Mouse (Mus musculus) forebrain, embryonic 11.5 days (tissue): Measurements from ENCODE around the gene Rasgrp1. TPM values are rescaled to one million over a fixed set of nuclear protein-coding genes. Genes with fewer than 3 reads are reported as not detected.
A peak's percentile ranks its signal among the peaks of the same experiment; 100 is the strongest.

ENCODE experiments used
- ATAC-seq: fragments of 200-750 bp; cut with Nextera tagmentation; replicated peaks from 2 replicates; pipeline ENCODE4 v1.8.0; 2017; ENCODE audit warnings: moderate TSS enrichment; ENCODE audit not compliant: low FRiP score
- DNase-seq: peaks from one replicate; pipeline ENCODE4 v3.0.0-alpha.2; 2017; ENCODE audit warnings: low spot score
- H3K27ac ChIP-seq: fragments of 300-500 bp; sonication (generic); 2 replicates; pipeline ENCODE4 v1.5.1; 2014; ENCODE audit warnings: low read depth, low read length
- H3K27me3 ChIP-seq: fragments of 300-500 bp; sonication (generic); 2 replicates; pipeline ENCODE4 v1.6.1; 2014; ENCODE audit warnings: mild to moderate bottlenecking, low read length, mixed read lengths; ENCODE audit not compliant: control insufficient read depth, insufficient read depth
- H3K36me3 ChIP-seq: fragments of 300-500 bp; sonication (generic); 2 replicates; pipeline ENCODE4 v1.6.1; 2014; ENCODE audit warnings: mild to moderate bottlenecking, low read length, moderate library complexity, mixed read lengths; ENCODE audit not compliant: control insufficient read depth, insufficient read depth
- H3K4me1 ChIP-seq: fragments of 300-500 bp; sonication (generic); replicated peaks from 2 replicates; pipeline ENCODE4 v1.6.1; 2014; ENCODE audit warnings: low read length, mixed read lengths; ENCODE audit not compliant: control insufficient read depth, insufficient read depth
- H3K4me2 ChIP-seq: fragments of 300-500 bp; sonication (generic); 2 replicates; pipeline ENCODE4 v1.6.1; 2014; ENCODE audit warnings: low read depth, mild to moderate bottlenecking, low read length, moderate library complexity, mixed read lengths; ENCODE audit not compliant: severe bottlenecking
- H3K4me3 ChIP-seq: fragments of 300-500 bp; sonication (generic); 2 replicates; pipeline ENCODE4 v1.5.1; 2014; ENCODE audit warnings: low read depth, low read length
- H3K9ac ChIP-seq: fragments of 300-500 bp; sonication (generic); 2 replicates; pipeline ENCODE4 v1.6.1; 2014; ENCODE audit warnings: low read length
- H3K9me3 ChIP-seq: fragments of 300-500 bp; sonication (generic); 2 replicates; pipeline ENCODE4 v1.6.1; 2016; ENCODE audit warnings: low read length, mixed read lengths; ENCODE audit not compliant: control insufficient read depth
- WGBS: fragments of 180-500 bp; shearing (Covaris S2); extraction: QIAGEN DNeasy Blood & Tissue Kit; methylation state at CpG from one replicate; pipeline ENCODE4 v1.1.7; 2014; 5-methylcytosine and 5-hydroxymethylcytosine counted together
- polyA plus RNA-seq: library from polyadenylated mRNA; unstranded; fragments of >200 nt; fragmentation: Nextera tagmentation; extraction: Ambion mirVana; gene quantifications from 2 replicates; pipeline ENCODE4 v1.2.1, GENCODE M21; 2014

Gene Rasgrp1
- polyA plus RNA-seq, 1 experiment from 2014 or later = 11.7 TPM

GRCm38 (mm10) chr2:117371706-117372105, 28.9 kb upstream of the Rasgrp1 start:
- H3K27ac ChIP-seq = no peak overlapping the region
- no peaks in the 10 kb centered on the region for H3K4me1 ChIP-seq
- WGBS = 98% methylated on average over 1 of the region's 1 CpGs
- H3K4me2 ChIP-seq = no peak overlapping the region
- ATAC-seq (no peak), DNase-seq (no peak)
- H3K36me3 ChIP-seq = no peaks in the 10 kb centered on the region
- no peak overlapping the region for H3K9ac ChIP-seq
- no peaks in the 10 kb centered on the region for H3K27me3 ChIP-seq
- no peak overlapping the region for H3K4me3 ChIP-seq
- H3K9me3 ChIP-seq = no peaks in the 10 kb centered on the region

GRCm38 (mm10) chr2:117366478-117366877, 23.7 kb upstream of the Rasgrp1 start:
- no peaks in the 10 kb centered on the region for H3K9me3 ChIP-seq
- no peaks in the 10 kb centered on the region for H3K4me1 ChIP-seq
- H3K4me3 ChIP-seq = no peak overlapping the region
- no peak overlapping the region for H3K9ac ChIP-seq
- WGBS = 86% methylated on average over 3 of the region's 3 CpGs
- H3K27me3 ChIP-seq = no peaks in the 10 kb centered on the region
- H3K27ac ChIP-seq = no peak overlapping the region
- DNase-seq = no peak
- no peak overlapping the region for H3K4me2 ChIP-seq
- no peak for ATAC-seq
- H3K36me3 ChIP-seq = no peaks in the 10 kb centered on the region

GRCm38 (mm10) chr2:117364056-117364455, 21.3 kb upstream of the Rasgrp1 start:
- ATAC-seq = no peak
- 82% methylated on average over 2 of the region's 2 CpGs for WGBS

GRCm38 (mm10) chr2:117357939-117358338, 15.1 kb upstream of the Rasgrp1 start:
- DNase-seq (no peak), ATAC-seq (no peak)
- no peak overlapping the region for H3K27ac ChIP-seq
- no peak overlapping the region for H3K9ac ChIP-seq
- H3K36me3 ChIP-seq = no peaks in the 10 kb centered on the region
- H3K4me2 ChIP-seq = no peak overlapping the region
- H3K4me3 ChIP-seq = no peak overlapping the region
- H3K27me3 ChIP-seq = no peaks in the 10 kb centered on the region
- H3K9me3 ChIP-seq = no peaks in the 10 kb centered on the region
- no peaks in the 10 kb centered on the region for H3K4me1 ChIP-seq

More at GRCm38 (mm10) chr2:117364056-117364455, 21.3 kb upstream of the Rasgrp1 start:
- no peak overlapping the region for H3K4me2 ChIP-seq
- no peaks in the 10 kb centered on the region for H3K9me3 ChIP-seq
- no peaks in the 10 kb centered on the region for H3K4me1 ChIP-seq
- H3K9ac ChIP-seq = no peak overlapping the region
- H3K36me3 ChIP-seq = no peaks in the 10 kb centered on the region
- no peak overlapping the region for H3K27ac ChIP-seq
- no peak for DNase-seq
- H3K27me3 ChIP-seq = no peaks in the 10 kb centered on the region
- no peak overlapping the region for H3K4me3 ChIP-seq

- ATAC-seq (no peak), DNase-seq (no peak)
- WGBS = 60% methylated on average over 9 of the region's 9 CpGs
Measured at GRCm38 (mm10) chr2:117352305-117353123, 9.7 kb upstream of the Rasgrp1 start.

GRCm38 (mm10) chr2:117350138-117350537, 7.3 kb upstream of the Rasgrp1 start:
- Histone ChIP-seq H3K27ac (no peak overlapping the region), H3K4me2 (no peak overlapping the region), H3K9me3 (no peaks in the 10 kb centered on the region), H3K4me1 (no peaks in the 10 kb centered on the region), H3K9ac (no peak overlapping the region), H3K36me3 (no peaks in the 10 kb centered on the region), H3K4me3 (no peak overlapping the region), H3K27me3 (no peaks in the 10 kb centered on the region)
- ATAC-seq (0 out of 2 replicates have a peak, but pooled peaks have one; percentile 15), DNase-seq (no peak)
- 49% methylated on average over 6 of the region's 6 CpGs for WGBS

More at GRCm38 (mm10) chr2:117352305-117353123, 9.7 kb upstream of the Rasgrp1 start:
- Histone ChIP-seq H3K9ac (no peak overlapping the region), H3K4me3 (no peak overlapping the region), H3K4me1 (no peaks in the 10 kb centered on the region), H3K4me2 (no peak overlapping the region), H3K27ac (no peak overlapping the region), H3K36me3 (no peaks in the 10 kb centered on the region), H3K9me3 (no peaks in the 10 kb centered on the region), H3K27me3 (no peaks in the 10 kb centered on the region)

- no peak overlapping the region; the same call in 1 of the 2 replicates for H3K9ac ChIP-seq
- no peak overlapping the region for H3K27ac ChIP-seq
- H3K36me3 ChIP-seq = no peaks in the 10 kb centered on the region
- peaks cover 4% of the 10 kb centered on the region for H3K27me3 ChIP-seq
- H3K4me3 ChIP-seq = peak overlapping the region; percentile 57
- no peaks in the 10 kb centered on the region for H3K9me3 ChIP-seq
- peak overlapping the region; percentile 94 for H3K4me2 ChIP-seq
- WGBS = 28% methylated on average over 7 of the region's 7 CpGs
- H3K4me1 ChIP-seq = 0 out of 2 replicates have a peak, but pooled peaks cover 2% of the 10 kb centered on the region
- ATAC-seq (no peak), DNase-seq (no peak)
Measured at GRCm38 (mm10) chr2:117343240-117343624, 431 bp upstream of the Rasgrp1 start.

- DNase-seq (peak; percentile 85), ATAC-seq (peak; percentile 74)
- Histone ChIP-seq H3K9me3 (no peaks in the 10 kb centered on the region), H3K36me3 (no peaks in the 10 kb centered on the region), H3K4me2 (peak overlapping the region; percentile 94), H3K9ac (peak overlapping the region; percentile 68), H3K4me1 (0 out of 2 replicates have a peak, but pooled peaks cover 2% of the 10 kb centered on the region), H3K4me3 (peak overlapping the region; percentile 57), H3K27me3 (peaks cover 4% of the 10 kb centered on the region), H3K27ac (no peak overlapping the region)
- under 1% methylated on average over 19 of the region's 19 CpGs for WGBS
Measured at GRCm38 (mm10) chr2:117342090-117342546, 683 bp downstream of the Rasgrp1 start.
